Mouse (Mus musculus) bone marrow macrophage, adult 2 months (primary cell): ENCODE measurements at regions not wholly inside any gene's neighbourhood (a gene's known extent, or its start where the extent isn't known, plus 50 kb on each side); places are given as distances from the start of the nearest gene placed in this dataset.

ENCODE experiments used
- H3K27ac ChIP-seq: 2 replicates; pipeline ENCODE4 v1.5.1; 2012; ENCODE audit warnings: low read depth, low read length; ENCODE audit not compliant: insufficient read depth
- H3K4me1 ChIP-seq: 2 replicates; pipeline ENCODE4 v1.6.1; 2012; ENCODE audit warnings: low read length; ENCODE audit not compliant: control insufficient read depth, insufficient read depth
- H3K4me3 ChIP-seq: 2 replicates; pipeline ENCODE4 v1.5.1; 2012; ENCODE audit warnings: mild to moderate bottlenecking, low read length, moderate library complexity; ENCODE audit not compliant: insufficient read depth
- CTCF ChIP-seq: IDR thresholded peaks from 2 replicates; pipeline ENCODE4 v1.5.1; 2012; ENCODE audit warnings: low read depth, mild to moderate bottlenecking, low read length, moderate library complexity
- POLR2A ChIP-seq: IDR thresholded peaks from 2 replicates; pipeline ENCODE4 v1.6.1; 2012; ENCODE audit warnings: mild to moderate bottlenecking, low read depth, low read length, borderline replicate concordance

DNA sequence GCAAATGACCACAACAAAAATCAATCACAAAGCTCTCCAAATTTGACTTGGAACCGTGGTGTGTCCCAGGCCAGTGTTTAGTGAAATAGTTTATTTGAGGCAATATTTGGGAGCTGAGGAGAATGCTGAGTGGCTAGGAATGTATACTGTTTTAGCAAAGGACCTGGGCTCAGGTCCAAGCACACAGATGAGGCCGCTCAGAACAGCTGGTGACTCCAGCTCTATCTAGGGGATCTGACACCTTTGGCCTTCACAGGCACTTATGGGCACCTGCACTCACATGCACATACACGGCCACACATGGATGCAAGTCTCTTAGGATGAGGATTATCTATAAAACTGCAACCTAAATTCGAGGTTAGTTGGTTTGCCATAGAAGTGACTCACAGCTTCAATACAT lies 110.6 kb upstream of the Gdf10 start:
- no peaks in the 10 kb centered on the region for H3K4me1 ChIP-seq
- H3K4me3 ChIP-seq, result no peak overlapping the region
- TF ChIP-seq POLR2A (no peak), CTCF (no peak)
- no peak overlapping the region for H3K27ac ChIP-seq

- TF ChIP-seq POLR2A (no peak), CTCF (no peak)
- no peak overlapping the region for H3K4me3 ChIP-seq
- H3K4me1 ChIP-seq, result no peaks in the 10 kb centered on the region
- H3K27ac ChIP-seq, result no peak overlapping the region
Measured at GRCm38 (mm10) chr14:33813274-33813673, 110.1 kb upstream of the Gdf10 start.

DNA sequence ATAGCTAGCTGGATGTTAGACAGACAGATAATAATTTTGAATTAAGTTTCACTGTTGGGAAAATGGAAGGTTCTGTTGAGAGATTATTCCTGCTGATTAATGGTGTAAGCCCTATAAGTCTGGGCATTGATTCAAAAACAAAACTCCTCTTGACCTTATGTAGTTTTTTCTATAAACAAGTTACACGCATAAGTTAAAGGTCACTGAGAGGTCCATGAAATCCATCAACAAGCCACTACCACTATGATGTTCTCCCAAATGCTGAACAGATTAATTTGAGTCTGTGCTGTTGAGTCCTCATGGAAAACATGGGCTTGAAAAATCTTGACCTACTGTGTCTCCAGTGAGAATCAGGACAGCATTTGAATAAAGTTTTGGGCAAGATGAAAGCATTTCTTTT lies 109.3 kb upstream of the Gdf10 start:
- TF ChIP-seq POLR2A (no peak), CTCF (no peak)
- no peak overlapping the region for H3K27ac ChIP-seq
- H3K4me3 ChIP-seq, result no peak overlapping the region
- H3K4me1 ChIP-seq, result no peaks in the 10 kb centered on the region

GRCm38 (mm10) chr14:33814599-33814998 lies 108.8 kb upstream of the Gdf10 start:
- TF ChIP-seq POLR2A (no peak), CTCF (no peak)
- Histone ChIP-seq H3K4me3 (no peak overlapping the region), H3K27ac (no peak overlapping the region), H3K4me1 (no peaks in the 10 kb centered on the region)

- Histone ChIP-seq H3K4me3 (no peak overlapping the region), H3K4me1 (no peaks in the 10 kb centered on the region), H3K27ac (no peak overlapping the region)
- TF ChIP-seq POLR2A (no peak), CTCF (no peak)
Measured at GRCm38 (mm10) chr14:33820541-33821260, 102.7 kb upstream of the Gdf10 start.

DNA sequence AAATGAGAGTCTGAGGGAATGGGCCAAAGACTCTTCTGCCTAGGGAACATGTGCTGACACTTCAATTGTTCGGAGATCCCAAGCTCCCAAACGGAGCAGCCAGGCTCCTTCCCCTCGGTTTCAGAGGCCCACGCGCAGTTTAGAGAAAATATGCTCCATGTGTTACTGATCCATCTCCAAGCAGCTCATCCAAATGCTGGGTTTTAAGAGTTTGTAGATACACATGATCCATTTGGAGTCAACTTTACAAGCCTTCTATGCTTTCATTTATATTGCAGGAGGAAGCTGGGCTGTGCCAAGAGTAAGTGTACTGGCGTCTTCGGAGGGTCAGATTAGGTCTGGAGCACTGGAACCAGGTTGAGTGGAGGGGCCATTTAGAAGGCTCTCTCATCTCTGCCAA lies 102.0 kb upstream of the Gdf10 start:
- no peak overlapping the region for H3K27ac ChIP-seq
- H3K4me3 ChIP-seq, result no peak overlapping the region
- no peaks in the 10 kb centered on the region for H3K4me1 ChIP-seq
- no peak for TF ChIP-seq CTCF

DNA sequence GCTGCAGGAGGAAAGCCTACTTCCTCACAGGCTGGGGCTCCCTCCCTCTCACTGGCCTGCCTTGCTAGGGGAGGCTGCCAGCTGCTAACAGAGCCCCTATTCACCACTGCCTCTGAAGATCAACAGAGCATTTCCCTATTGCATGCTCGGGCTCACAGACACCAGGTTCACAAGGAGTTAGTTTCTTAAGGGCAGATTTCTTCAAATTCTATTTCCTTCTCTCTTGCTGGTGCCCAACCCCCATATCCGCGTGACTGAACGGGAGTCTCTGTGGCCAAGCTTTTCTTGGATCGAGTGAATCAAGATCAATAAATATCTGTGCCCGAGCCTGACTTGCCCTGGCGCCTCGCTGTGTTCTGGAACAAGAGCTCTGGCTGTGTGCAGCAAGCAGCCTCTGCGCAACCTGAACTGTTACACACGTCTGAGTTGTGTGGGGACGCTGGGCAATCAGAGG lies 98.9 kb upstream of the Gdf10 start:
- Histone ChIP-seq H3K27ac (no peak overlapping the region), H3K4me3 (no peak overlapping the region), H3K4me1 (no peaks in the 10 kb centered on the region)
- TF ChIP-seq CTCF, result no peak
- no peak for TF ChIP-seq POLR2A

DNA sequence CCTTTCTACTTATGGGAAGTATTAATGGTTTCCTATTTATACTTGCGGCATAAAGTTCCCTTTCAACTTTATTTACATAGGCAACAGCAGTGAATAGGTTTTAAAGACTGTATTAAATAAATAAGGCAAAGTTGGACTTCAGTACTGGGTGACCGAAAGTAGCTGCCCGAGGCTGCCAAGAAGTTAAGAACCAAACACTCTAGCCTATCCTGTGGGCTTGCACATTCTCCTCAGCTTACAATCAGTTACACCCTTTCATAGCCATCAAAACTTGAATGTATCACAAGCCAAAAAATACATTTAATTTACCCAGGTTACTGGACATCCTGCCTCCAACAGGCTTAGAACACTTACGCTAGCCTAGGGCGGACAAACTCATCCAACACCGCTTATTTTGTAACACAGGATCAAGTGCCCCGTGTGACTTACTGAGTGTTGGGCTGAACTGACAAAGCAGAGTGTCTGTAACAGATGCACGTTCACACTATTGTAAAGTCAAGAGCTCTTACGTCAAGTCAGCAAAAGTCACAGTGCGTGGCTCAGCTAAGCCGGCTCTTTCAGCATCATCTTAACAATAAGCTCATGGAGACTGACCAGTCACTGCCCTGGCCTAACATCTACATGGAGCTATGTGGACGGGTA lies 97.3 kb upstream of the Gdf10 start:
- H3K4me3 ChIP-seq, result no peak overlapping the region
- TF ChIP-seq POLR2A (no peak), CTCF (no peak)
- H3K27ac ChIP-seq, result no peak overlapping the region
- H3K4me1 ChIP-seq, result no peaks in the 10 kb centered on the region

GRCm38 (mm10) chr14:33832650-33833319 lies 90.6 kb upstream of the Gdf10 start:
- Histone ChIP-seq H3K27ac (no peak overlapping the region), H3K4me1 (no peaks in the 10 kb centered on the region), H3K4me3 (no peak overlapping the region)
- TF ChIP-seq POLR2A (no peak), CTCF (no peak)

DNA sequence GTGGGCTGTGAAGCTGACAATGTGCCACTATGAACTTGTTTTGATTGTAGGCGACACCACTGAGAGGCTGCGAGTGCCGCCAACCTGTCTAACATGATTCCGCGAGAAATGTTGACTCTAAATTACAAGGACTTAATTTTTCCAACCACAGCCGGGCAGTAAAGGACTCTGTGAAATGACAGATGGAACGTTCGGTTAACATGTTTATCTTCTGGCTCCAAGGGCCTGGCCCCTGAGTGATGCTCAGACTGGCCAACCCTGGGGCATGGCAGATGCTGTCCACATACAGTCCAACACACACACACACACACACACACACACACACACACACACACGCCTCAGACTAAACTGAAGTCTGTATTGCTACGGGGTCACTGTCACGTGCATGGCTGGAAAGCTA lies 87.0 kb upstream of the Gdf10 start:
- Histone ChIP-seq H3K4me3 (no peak overlapping the region), H3K4me1 (no peaks in the 10 kb centered on the region), H3K27ac (no peak overlapping the region)
- TF ChIP-seq CTCF, result no peak
- TF ChIP-seq POLR2A, result no peak

DNA sequence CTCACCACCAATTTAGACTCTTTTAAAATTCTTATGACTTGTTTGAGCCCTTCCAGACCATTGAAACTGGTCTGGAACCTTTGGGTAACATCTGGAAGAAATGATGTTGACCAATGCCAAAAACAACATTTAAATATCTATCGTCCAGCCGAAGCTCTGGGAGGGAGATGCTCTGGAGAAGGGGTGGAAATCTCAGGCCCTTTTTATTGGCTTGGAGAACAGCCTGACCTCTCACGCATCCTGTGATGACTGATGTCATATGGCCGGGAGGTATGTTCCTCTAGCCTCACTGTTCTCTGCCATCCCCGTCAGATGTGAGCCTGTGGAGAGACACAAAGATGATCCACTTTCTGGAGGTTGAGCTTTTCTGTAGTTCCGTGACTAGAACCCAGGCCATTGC lies 81.6 kb upstream of the Gdf10 start:
- Histone ChIP-seq H3K4me1 (no peaks in the 10 kb centered on the region), H3K27ac (no peak overlapping the region), H3K4me3 (no peak overlapping the region)
- TF ChIP-seq CTCF, result no peak
